Mouse (Mus musculus): ENCODE data around the gene Pfdn5.
A peak's percentile ranks its signal among the peaks of the same experiment; 100 is the strongest.

Pfdn5 gene

GRCm38 (mm10) chr15:102335254-102335653, 9.3 kb downstream of the Pfdn5 start:
- DNase-seq (ENCODE audit: low read depth, low spot score) = peak; percentile 46

GRCm38 (mm10) chr15:102335925-102336324, 10.0 kb downstream of the Pfdn5 start:
- DNase-seq (ENCODE audit: low read depth, low spot score) = peak; percentile 60

- DNase-seq (ENCODE audit: low read depth, low spot score) = no peak
Measured at GRCm38 (mm10) chr15:102336946-102337345, 11.0 kb downstream of the Pfdn5 start.

GRCm38 (mm10) chr15:102339612-102340011, 13.7 kb downstream of the Pfdn5 start:
- DNase-seq (ENCODE audit: low read depth, low spot score) = no peak

GRCm38 (mm10) chr15:102341580-102341979, 15.7 kb downstream of the Pfdn5 start:
- peak; percentile 89 for DNase-seq (ENCODE audit: low read depth, low spot score)

GRCm38 (mm10) chr15:102344490-102344889, 18.6 kb downstream of the Pfdn5 start:
- DNase-seq (ENCODE audit: low read depth, low spot score) = no peak

- DNase-seq (ENCODE audit: low read depth, low spot score) = peak; percentile 82
Measured at GRCm38 (mm10) chr15:102346444-102346843, 20.5 kb downstream of the Pfdn5 start.

GRCm38 (mm10) chr15:102350138-102350941, 24.4 kb downstream of the Pfdn5 start, which contains the start of gene Aaas:
TSS of gene Aaas (minus strand) at chr15:102350771.
- peak; percentile 98 for DNase-seq (ENCODE audit: low read depth, low spot score)

GRCm38 (mm10) chr15:102350942-102351291, 25.0 kb downstream of the Pfdn5 start:
- no peak for DNase-seq (ENCODE audit: low read depth, low spot score)

- peak; percentile 51 for DNase-seq (ENCODE audit: low read depth, low spot score)
Measured at GRCm38 (mm10) chr15:102352177-102352576, 26.3 kb downstream of the Pfdn5 start.

- DNase-seq (ENCODE audit: low read depth, low spot score) = no peak
Measured at GRCm38 (mm10) chr15:102353986-102354385, 28.1 kb downstream of the Pfdn5 start.

- no peak for DNase-seq (ENCODE audit: low read depth, low spot score)
Measured at GRCm38 (mm10) chr15:102355134-102355870, 29.4 kb downstream of the Pfdn5 start.

GRCm38 (mm10) chr15:102355871-102356441, 30.0 kb downstream of the Pfdn5 start:
- DNase-seq (ENCODE audit: low read depth, low spot score) = no peak

- no peak for DNase-seq (ENCODE audit: low read depth, low spot score)
Measured at GRCm38 (mm10) chr15:102356501-102357325, 30.8 kb downstream of the Pfdn5 start.

- no peak for DNase-seq (ENCODE audit: low read depth, low spot score)
Measured at GRCm38 (mm10) chr15:102358126-102358525, 32.2 kb downstream of the Pfdn5 start.

GRCm38 (mm10) chr15:102358834-102359233, 32.9 kb downstream of the Pfdn5 start:
- DNase-seq (ENCODE audit: low read depth, low spot score) = peak; percentile 65

GRCm38 (mm10) chr15:102362648-102363047, 36.7 kb downstream of the Pfdn5 start:
- DNase-seq (ENCODE audit: low read depth, low spot score) = no peak

- DNase-seq (ENCODE audit: low read depth, low spot score) = no peak
Measured at GRCm38 (mm10) chr15:102364678-102365077, 38.8 kb downstream of the Pfdn5 start.

- no peak for DNase-seq (ENCODE audit: low read depth, low spot score)
Measured at GRCm38 (mm10) chr15:102366238-102366637, 40.3 kb downstream of the Pfdn5 start.

GRCm38 (mm10) chr15:102366733-102367344, 40.9 kb downstream of the Pfdn5 start, which contains the start of gene Sp7:
TSS of gene Sp7 (minus strand) at chr15:102367182.
- DNase-seq (ENCODE audit: low read depth, low spot score) = no peak

- no peak for DNase-seq (ENCODE audit: low read depth, low spot score)
Measured at GRCm38 (mm10) chr15:102369972-102370371, 44.1 kb downstream of the Pfdn5 start.
